Mouse (Mus musculus): Measurements from ENCODE around the gene Spata32.

DNA sequence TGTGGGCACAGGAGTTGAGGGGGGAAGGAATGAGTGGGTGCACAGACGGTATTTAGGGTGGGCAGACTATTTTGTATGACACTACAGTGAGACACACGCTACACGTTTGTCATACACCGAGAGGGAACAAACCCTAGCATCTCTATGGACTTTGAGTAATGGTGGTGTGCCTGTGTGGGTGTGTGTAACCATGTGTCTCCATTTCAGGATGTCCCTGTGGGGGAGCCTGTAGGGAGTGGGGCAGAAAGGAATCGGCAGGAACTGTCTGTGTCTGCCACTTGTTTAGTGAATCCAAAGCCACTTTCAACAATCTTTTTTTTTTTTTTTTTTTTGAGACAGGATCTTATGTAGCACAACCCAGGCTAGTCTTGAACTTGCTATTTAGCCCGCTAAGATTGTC is 12.0 kb downstream of the Spata32 start:
- TF ChIP-seq POLR2A (IDR thresholded peaks at IDR 0.05; ENCODE audit: borderline replicate concordance, extremely low read depth, low read depth, low read length): no peak
- TF ChIP-seq CTCF (IDR thresholded peaks at IDR 0.05; ENCODE audit: insufficient read depth, low read length): no peak

Measured in lung, adult 2 months (tissue).